Mouse (Mus musculus): ENCODE measurements around the gene Slc41a3.

- TF ChIP-seq CTCF (IDR thresholded peaks at IDR 0.05; ENCODE audit: low read depth) (no peak), EP300 (IDR thresholded peaks at IDR 0.05; ENCODE audit: low read depth) (no peak)
These were observed 25.0 kb downstream of the Slc41a3 start for GRCm38 (mm10) chr6:90629506-90629905.
